Mouse (Mus musculus) neural tube, embryonic 14.5 days (tissue): ENCODE data around the gene Pclo. TPM values are rescaled to one million over a fixed set of nuclear protein-coding genes. Genes with fewer than 3 reads are reported as not detected.

Experiments used
- ATAC-seq: fragments of 200-750 bp; cut with Nextera tagmentation; 2 replicates; pipeline ENCODE4 v1.8.0; 2017; ENCODE audit warnings: low read depth, mild to moderate bottlenecking, moderate TSS enrichment, moderate library complexity
- H3K27ac ChIP-seq: fragments of 300-500 bp; sonication (generic); 2 replicates; pipeline ENCODE4 v1.5.1; 2014; ENCODE audit warnings: low read depth, mild to moderate bottlenecking, control low read depth, low read length, moderate library complexity, mixed read lengths
- H3K27me3 ChIP-seq: fragments of 300-500 bp; sonication (generic); 2 replicates; pipeline ENCODE4 v1.6.1; 2014; ENCODE audit warnings: low read length; ENCODE audit not compliant: control insufficient read depth, insufficient read depth
- H3K36me3 ChIP-seq: fragments of 300-500 bp; sonication (generic); 2 replicates; pipeline ENCODE4 v1.6.1; 2014; ENCODE audit warnings: low read length, mixed read lengths; ENCODE audit not compliant: control insufficient read depth, insufficient read depth
- H3K4me1 ChIP-seq: fragments of 300-500 bp; sonication (generic); 2 replicates; pipeline ENCODE4 v1.6.1; 2014; ENCODE audit warnings: low read length; ENCODE audit not compliant: control insufficient read depth, insufficient read depth
- H3K4me2 ChIP-seq: fragments of 300-500 bp; sonication (generic); 2 replicates; pipeline ENCODE4 v1.6.1; 2014; ENCODE audit warnings: mild to moderate bottlenecking, low read depth, low read length, control low read depth
- H3K4me3 ChIP-seq: fragments of 300-500 bp; sonication (generic); 2 replicates; pipeline ENCODE4 v1.5.1; 2014; ENCODE audit warnings: low read depth, low read length, control low read depth, mixed read lengths
- H3K9ac ChIP-seq: fragments of 300-500 bp; sonication (generic); replicated peaks from 2 replicates; pipeline ENCODE4 v1.6.1; 2014; ENCODE audit warnings: low read depth, mild to moderate bottlenecking, control low read depth, low read length, mixed read lengths
- H3K9me3 ChIP-seq: fragments of 300-500 bp; sonication (generic); 2 replicates; pipeline ENCODE4 v1.6.1; 2016; ENCODE audit warnings: low read length; ENCODE audit not compliant: control insufficient read depth
- WGBS: fragments of 180-500 bp; shearing (Covaris S2); extraction: QIAGEN DNeasy Blood & Tissue Kit; methylation state at CpG from one replicate; pipeline ENCODE4 v1.1.7; 2014; 5-methylcytosine and 5-hydroxymethylcytosine counted together
- polyA plus RNA-seq: library from polyadenylated mRNA; unstranded; fragments of >200 nt; fragmentation: Nextera tagmentation; extraction: Ambion mirVana; gene quantifications from 2 replicates; pipeline ENCODE4 v1.2.1, GENCODE M21; 2014

The Pclo gene
- polyA plus RNA-seq, 1 experiment from 2014 or later = 27.2 TPM

DNA sequence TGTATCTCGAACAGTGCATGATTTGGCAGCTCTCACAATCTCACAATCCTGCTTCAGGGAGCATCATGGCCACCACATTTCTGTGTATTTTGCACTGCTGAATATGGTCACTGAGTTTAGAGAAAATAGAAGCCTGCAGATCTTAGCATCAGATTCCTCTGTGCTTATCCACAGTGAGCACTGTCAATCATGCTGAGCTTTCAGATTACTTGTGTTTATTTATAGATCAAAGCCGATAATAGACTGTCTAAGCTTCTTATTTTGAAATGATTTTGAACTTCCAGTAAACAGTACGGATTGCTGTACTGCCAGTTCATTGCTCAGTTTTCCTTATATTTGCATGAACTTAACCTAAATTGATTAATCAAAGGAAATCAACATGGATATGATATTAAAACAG is 208.9 kb downstream of the Pclo start:
- no peak overlapping the region for H3K4me2 ChIP-seq
- H3K4me1 ChIP-seq = no peaks in the 10 kb centered on the region

DNA sequence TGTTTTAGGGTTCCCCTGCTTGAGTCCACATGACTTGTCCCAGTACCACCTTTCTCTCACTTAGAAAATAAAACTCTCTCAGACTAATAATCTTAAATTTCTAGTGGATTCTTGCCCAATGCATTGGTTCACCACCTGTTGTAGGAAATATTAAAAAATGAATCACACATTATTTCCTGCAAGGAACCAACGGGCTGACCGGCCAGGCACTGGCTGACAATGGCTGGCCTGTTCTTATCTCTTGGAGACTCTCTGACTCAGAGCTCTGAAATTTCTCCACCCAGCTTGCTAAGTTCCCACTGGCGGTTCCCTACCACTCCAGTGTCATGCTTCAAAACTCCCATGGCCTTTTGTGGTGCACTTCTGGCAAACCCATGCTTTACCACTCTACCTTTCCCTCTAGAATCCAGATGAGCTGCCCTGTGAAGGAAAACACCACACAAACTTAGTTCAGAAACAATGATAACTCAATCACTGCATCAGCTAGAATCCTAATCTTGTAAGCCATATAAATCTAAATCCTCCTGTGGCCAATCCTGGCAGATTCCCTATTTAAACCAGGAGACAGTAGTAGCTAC is 214.0 kb downstream of the Pclo start:
- 85% methylated on average over 3 of the region's 3 CpGs for WGBS
- no peaks in the 10 kb centered on the region for H3K4me1 ChIP-seq
- no peak overlapping the region for H3K9ac ChIP-seq
- H3K27me3 ChIP-seq = no peaks in the 10 kb centered on the region
- H3K4me2 ChIP-seq = no peak overlapping the region
- H3K36me3 ChIP-seq = no peaks in the 10 kb centered on the region
- no peak overlapping the region for H3K4me3 ChIP-seq
- no peaks in the 10 kb centered on the region for H3K9me3 ChIP-seq
- ATAC-seq = no peak
- no peak overlapping the region for H3K27ac ChIP-seq

More for the DNA sequence above, 208.9 kb downstream of the Pclo start:
- H3K27ac ChIP-seq = no peak overlapping the region
- H3K4me3 ChIP-seq = no peak overlapping the region
- no peaks in the 10 kb centered on the region for H3K27me3 ChIP-seq
- ATAC-seq = no peak
- no peak overlapping the region for H3K9ac ChIP-seq
- no peaks in the 10 kb centered on the region for H3K9me3 ChIP-seq
- WGBS = 84% methylated on average over 3 of the region's 3 CpGs
- no peaks in the 10 kb centered on the region for H3K36me3 ChIP-seq

DNA sequence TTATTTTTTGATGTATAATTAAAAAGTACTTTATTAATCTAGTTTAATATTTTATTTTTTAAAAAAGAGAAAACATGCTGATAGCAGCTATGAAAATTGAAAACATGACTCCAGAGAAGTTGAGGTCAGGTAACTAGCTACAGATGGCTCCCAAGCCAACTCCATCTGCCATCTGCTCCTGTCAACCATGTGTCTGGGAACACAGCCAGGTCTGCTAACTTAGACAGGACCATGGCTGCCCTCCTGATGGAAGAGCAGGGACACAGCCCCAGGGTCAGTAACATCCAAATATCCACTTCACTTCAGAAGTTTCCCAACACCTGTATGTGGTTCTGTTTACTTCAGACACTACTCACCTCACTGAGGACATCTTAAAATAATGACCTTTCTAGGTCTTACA is 236.2 kb downstream of the Pclo start:
- H3K4me1 ChIP-seq = no peaks in the 10 kb centered on the region
- no peak overlapping the region for H3K4me2 ChIP-seq
- H3K9ac ChIP-seq = no peak overlapping the region
- no peak overlapping the region for H3K4me3 ChIP-seq
- H3K27me3 ChIP-seq = no peaks in the 10 kb centered on the region
- H3K9me3 ChIP-seq = no peaks in the 10 kb centered on the region
- ATAC-seq = no peak
- H3K27ac ChIP-seq = no peak overlapping the region
- H3K36me3 ChIP-seq = no peaks in the 10 kb centered on the region

DNA sequence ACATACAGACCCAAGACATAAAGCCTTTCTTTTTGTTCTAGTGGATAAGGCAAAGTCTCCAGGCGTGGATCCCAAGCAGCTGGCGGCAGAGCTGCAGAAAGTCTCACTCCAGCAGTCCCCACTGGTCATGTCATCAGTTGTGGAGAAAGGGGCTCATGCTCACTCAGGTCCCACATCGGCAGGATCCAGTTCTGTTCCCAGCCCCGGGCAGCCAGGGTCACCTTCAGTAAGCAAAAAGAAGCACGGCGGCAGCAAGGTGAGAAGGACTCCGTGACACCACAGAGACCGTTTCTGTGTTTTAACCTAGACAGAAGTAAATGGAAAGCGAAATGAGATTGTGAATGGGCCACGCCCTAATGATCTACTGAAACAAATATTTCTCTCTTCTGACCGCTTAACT is 252.0 kb downstream of the Pclo start:
- WGBS = 92% methylated on average over 11 of the region's 11 CpGs
- no peaks in the 10 kb centered on the region for H3K4me1 ChIP-seq
- H3K4me3 ChIP-seq = no peak overlapping the region
- H3K27me3 ChIP-seq = no peaks in the 10 kb centered on the region
- no peak overlapping the region for H3K27ac ChIP-seq
- 0 out of 2 replicates have a peak, but pooled peaks cover 2% of the 10 kb centered on the region for H3K36me3 ChIP-seq
- H3K9ac ChIP-seq = no peak overlapping the region
- H3K4me2 ChIP-seq = no peak overlapping the region
- no peaks in the 10 kb centered on the region for H3K9me3 ChIP-seq
- ATAC-seq = no peak

DNA sequence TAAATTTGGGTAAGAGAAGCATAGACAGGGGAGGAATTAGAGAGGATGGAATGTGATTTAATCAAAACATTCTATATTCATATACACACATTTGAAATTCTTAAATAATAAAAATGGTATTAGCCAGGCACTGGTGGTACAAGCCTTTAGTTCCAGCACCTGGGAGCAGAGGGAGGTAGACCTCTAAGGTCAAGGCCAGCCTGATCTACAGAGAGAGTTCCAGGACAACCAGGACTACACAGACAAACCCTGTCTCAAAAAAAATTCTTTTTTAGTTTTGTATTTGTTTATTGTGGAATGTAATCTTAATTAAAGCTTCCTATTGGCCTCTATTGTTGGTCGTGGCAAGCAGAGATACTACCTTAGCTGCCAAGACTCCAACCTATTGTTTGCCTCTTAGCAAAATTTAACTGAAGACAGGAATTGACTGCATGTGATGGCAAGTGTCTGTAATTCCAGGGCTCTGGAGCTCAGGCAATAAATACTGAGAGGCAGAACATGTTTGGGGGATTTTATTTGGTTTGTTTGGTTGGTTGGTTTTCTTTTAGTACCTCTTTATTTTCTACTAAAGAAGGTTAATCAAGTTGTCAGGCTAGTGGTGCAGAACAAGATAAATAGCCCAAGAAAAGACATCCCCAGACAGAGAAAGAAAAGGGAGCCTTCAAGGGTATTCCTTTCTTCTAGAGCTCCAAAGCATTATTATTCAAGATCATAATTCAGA is 267.8 kb downstream of the Pclo start:
- H3K4me1 ChIP-seq = no peaks in the 10 kb centered on the region
- 21% methylated on average over 1 of the region's 1 CpGs for WGBS
- no peak for ATAC-seq

DNA sequence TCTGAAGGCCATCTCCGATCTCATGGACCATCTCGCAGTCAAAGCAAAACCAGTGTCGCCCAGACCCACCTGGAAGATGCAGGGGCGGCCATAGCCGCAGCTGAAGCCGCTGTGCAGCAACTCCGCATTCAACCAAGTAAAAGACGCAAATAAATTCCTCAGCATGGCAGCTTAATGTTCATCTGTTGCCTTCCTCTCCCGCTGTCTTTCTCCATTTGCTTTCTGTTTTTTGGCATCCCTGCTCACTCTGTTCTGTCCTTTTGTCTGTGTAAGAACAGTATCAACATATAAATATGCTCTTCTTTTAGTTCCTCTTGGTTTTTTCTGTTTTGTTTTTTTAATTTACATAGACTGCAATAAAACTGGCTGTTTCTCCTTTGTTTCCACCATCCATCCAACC is 279.2 kb downstream of the Pclo start:
- WGBS = 81% methylated on average over 9 of the region's 9 CpGs
- ATAC-seq = no peak

More for the DNA sequence above, 267.8 kb downstream of the Pclo start:
- H3K27me3 ChIP-seq = no peaks in the 10 kb centered on the region
- no peak overlapping the region for H3K9ac ChIP-seq
- no peak overlapping the region for H3K27ac ChIP-seq
- no peaks in the 10 kb centered on the region for H3K9me3 ChIP-seq
- H3K36me3 ChIP-seq = no peaks in the 10 kb centered on the region
- no peak overlapping the region for H3K4me3 ChIP-seq
- no peak overlapping the region for H3K4me2 ChIP-seq

DNA sequence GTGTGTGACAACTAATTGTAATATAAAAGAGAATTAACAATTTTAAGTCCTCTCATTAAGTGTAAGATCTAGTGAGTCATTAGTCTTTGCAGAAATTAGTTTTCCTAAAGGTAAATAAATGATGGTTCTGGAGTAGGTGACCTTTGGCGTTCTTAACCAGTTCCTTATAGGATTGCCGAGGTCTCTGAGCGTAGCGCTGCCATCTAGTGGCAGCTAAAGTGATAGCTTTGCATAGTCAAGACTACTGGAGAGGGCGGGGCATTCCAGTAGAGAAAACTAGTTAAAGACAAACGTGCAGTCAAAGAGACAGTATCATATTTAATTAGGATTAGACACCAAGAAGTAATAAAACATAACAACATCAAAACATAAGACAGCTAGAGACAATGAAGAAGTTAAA is 292.4 kb downstream of the Pclo start:
- no peak overlapping the region for H3K9ac ChIP-seq
- no peak overlapping the region for H3K27ac ChIP-seq
- H3K36me3 ChIP-seq = no peaks in the 10 kb centered on the region
- no peak overlapping the region for H3K4me3 ChIP-seq
- H3K27me3 ChIP-seq = no peaks in the 10 kb centered on the region
- no peaks in the 10 kb centered on the region for H3K4me1 ChIP-seq
- no peaks in the 10 kb centered on the region for H3K9me3 ChIP-seq
- 4% methylated on average over 6 of the region's 6 CpGs for WGBS
- no peak overlapping the region for H3K4me2 ChIP-seq
- ATAC-seq = peak; percentile 88; the same call in 1 of the 2 replicates

More for the DNA sequence above, 279.2 kb downstream of the Pclo start:
- no peaks in the 10 kb centered on the region for H3K4me1 ChIP-seq
- no peak overlapping the region for H3K27ac ChIP-seq
- H3K4me2 ChIP-seq = no peak overlapping the region
- H3K4me3 ChIP-seq = no peak overlapping the region
- no peaks in the 10 kb centered on the region for H3K9me3 ChIP-seq
- no peaks in the 10 kb centered on the region for H3K27me3 ChIP-seq
- no peak overlapping the region for H3K9ac ChIP-seq
- H3K36me3 ChIP-seq = no peaks in the 10 kb centered on the region; the same call in 1 of the 2 replicates

DNA sequence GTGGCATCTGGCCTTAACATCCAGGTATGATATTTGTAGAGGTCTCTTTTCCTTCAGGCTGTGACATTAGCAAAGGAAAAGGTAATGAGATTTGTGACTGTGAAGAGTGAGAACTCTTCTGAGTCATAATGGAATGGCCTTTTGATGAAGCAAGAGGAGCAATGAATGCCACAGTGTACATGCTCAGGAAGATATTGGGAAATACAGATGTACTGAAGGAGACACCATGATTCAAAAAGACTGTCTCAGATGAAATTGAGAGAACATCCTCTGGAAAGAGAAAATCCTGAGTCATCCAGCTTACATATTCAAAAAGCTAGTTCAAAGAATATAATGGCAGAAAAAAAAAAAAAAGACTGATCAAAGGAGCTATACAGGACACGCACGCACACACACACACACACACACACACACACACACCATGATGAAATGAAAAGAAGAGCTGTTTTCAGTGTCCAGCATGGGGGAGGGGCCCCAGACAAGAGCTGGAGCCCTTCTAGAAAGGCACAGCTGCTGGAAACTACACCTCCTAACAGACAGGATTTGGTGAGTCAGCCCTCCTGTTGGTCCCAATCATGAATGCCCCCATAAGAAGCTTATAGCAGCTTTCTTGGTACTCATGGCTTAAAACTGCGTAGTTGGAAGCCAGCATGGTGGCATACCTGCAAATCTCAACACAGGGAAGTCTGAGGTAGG is 318.6 kb downstream of the Pclo start:
- Histone ChIP-seq H3K4me2 (no peak overlapping the region), H3K4me1 (no peaks in the 10 kb centered on the region), H3K9ac (no peak overlapping the region), H3K36me3 (no peaks in the 10 kb centered on the region), H3K4me3 (no peak overlapping the region), H3K9me3 (no peaks in the 10 kb centered on the region), H3K27me3 (no peaks in the 10 kb centered on the region), H3K27ac (no peak overlapping the region)
- ATAC-seq = no peak
- WGBS = 81% methylated on average over 3 of the region's 3 CpGs
